Mouse (Mus musculus) midbrain, embryonic 14.5 days (tissue): ENCODE measurements around the gene Tfcp2. TPM values are rescaled to one million over a fixed set of nuclear protein-coding genes. Genes with fewer than 3 reads are reported as not detected.
A peak's percentile ranks its signal among the peaks of the same experiment; 100 is the strongest.

Source experiments
- ATAC-seq: fragments of 200-750 bp; cut with Nextera tagmentation; 2 replicates; pipeline ENCODE4 v1.8.0; 2017; ENCODE audit warnings: moderate number of reproducible peaks, moderate library complexity; ENCODE audit not compliant: low FRiP score, low TSS enrichment
- DNase-seq: peaks from one replicate; pipeline ENCODE4 v3.0.0-alpha.2; 2015
- H3K27ac ChIP-seq: fragments of 300-500 bp; sonication (generic); replicated peaks from 2 replicates; pipeline ENCODE4 v1.5.1; 2014; ENCODE audit warnings: mild to moderate bottlenecking, low read depth, low read length, moderate library complexity
- H3K27me3 ChIP-seq: fragments of 300-500 bp; sonication (generic); 2 replicates; pipeline ENCODE4 v1.6.1; 2014; ENCODE audit warnings: low read length, control low read depth, mixed read lengths; ENCODE audit not compliant: control insufficient read depth, insufficient read depth
- H3K36me3 ChIP-seq: fragments of 300-500 bp; sonication (generic); 2 replicates; pipeline ENCODE4 v1.6.1; 2014; ENCODE audit warnings: low read length, control low read depth; ENCODE audit not compliant: control insufficient read depth, insufficient read depth
- H3K4me1 ChIP-seq: fragments of 300-500 bp; sonication (generic); 2 replicates; pipeline ENCODE4 v1.6.1; 2014; ENCODE audit warnings: mild to moderate bottlenecking, antibody characterized with exemption, low read length, control low read depth; ENCODE audit not compliant: control insufficient read depth, insufficient read depth
- H3K4me2 ChIP-seq: fragments of 300-500 bp; sonication (generic); 2 replicates; pipeline ENCODE4 v1.6.1; 2014; ENCODE audit warnings: mild to moderate bottlenecking, low read length, moderate library complexity
- H3K4me3 ChIP-seq: fragments of 300-500 bp; sonication (generic); replicated peaks from 2 replicates; pipeline ENCODE4 v1.5.1; 2014; ENCODE audit warnings: low read depth, low read length
- H3K9ac ChIP-seq: fragments of 300-500 bp; sonication (generic); replicated peaks from 2 replicates; pipeline ENCODE4 v1.6.1; 2014; ENCODE audit warnings: mild to moderate bottlenecking, low read length, moderate library complexity
- H3K9me3 ChIP-seq: fragments of 300-500 bp; sonication (generic); 2 replicates; pipeline ENCODE4 v1.6.1; 2016; ENCODE audit warnings: low read length, control low read depth, mixed read lengths; ENCODE audit not compliant: control insufficient read depth
- WGBS: fragments of 180-500 bp; shearing (Covaris S2); extraction: QIAGEN DNeasy Blood & Tissue Kit; methylation state at CpG from one replicate; pipeline ENCODE4 v1.1.7; 2014; 5-methylcytosine and 5-hydroxymethylcytosine counted together
- polyA plus RNA-seq: library from polyadenylated mRNA; unstranded; fragments of >200 nt; fragmentation: Nextera tagmentation; extraction: Ambion mirVana; gene quantifications from 2 replicates; pipeline ENCODE4 v1.2.1, GENCODE M21; 2014

Tfcp2 gene
- polyA plus RNA-seq, 1 experiment from 2014 or later = 35.8 TPM

DNA sequence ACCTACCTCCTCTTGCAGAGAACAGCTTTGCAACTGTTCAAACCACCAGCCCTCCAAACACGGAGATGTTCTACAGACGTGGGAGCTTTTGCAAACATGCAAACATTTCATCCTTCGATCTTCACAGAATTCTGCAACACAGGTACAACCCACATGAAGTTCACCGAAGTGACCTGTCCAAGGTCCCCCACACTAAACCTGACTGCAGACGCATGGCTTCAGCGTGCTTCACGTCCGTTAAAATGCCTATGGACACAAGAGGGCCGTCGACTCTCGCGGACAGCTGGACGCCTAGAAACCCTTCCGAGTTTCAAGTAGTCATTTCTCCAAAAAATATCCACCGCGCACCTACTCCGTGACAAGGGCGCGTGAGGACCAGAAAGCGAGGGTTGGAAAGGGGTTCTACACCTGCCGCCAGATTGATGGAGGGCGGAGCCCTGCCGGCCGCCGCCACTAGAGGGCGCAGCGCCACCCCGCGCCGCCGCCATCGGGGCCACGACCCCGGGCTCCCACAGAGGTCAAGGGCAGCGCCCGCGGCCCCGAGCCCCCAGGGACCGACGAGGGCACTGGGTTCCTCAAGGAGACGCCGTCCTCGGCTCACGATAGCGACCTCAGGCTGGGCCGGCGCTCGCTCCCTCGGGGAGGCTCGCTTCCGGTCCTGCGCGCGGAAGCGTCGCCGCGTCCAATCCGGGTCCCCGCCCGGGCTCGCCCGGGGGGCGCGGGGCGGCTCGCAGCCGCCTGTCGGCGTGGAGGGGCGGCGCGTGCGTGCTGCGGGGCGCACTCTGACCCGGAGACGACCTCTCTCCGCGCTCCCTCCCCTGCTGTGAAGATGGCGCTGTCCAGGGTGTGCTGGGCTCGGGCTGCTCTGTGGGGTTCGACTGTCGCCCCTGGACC is 83.3 kb downstream of the Tfcp2 start, which contains the start of gene Letmd1:
Gene Letmd1, plus strand, starts transcription at position 729 of the 894 bp plus-strand sequence.
- Histone ChIP-seq H3K4me1 (peaks cover 20% of the 10 kb centered on the region), H3K27ac (peak within 1 kb of the TSS; percentile 85), H3K36me3 (peaks cover 14% of the 10 kb centered on the region), H3K9me3 (no peaks in the 10 kb centered on the region), H3K4me2 (peak within 1 kb of the TSS; percentile 89), H3K9ac (peak within 1 kb of the TSS; percentile 86), H3K27me3 (no peaks in the 10 kb centered on the region), H3K4me3 (peak within 1 kb of the TSS; percentile 83)
- peak; percentile 93 for ATAC-seq
- WGBS = 2% methylated on average over 76 of the region's 84 CpGs
- peak; percentile 96 for DNase-seq

DNA sequence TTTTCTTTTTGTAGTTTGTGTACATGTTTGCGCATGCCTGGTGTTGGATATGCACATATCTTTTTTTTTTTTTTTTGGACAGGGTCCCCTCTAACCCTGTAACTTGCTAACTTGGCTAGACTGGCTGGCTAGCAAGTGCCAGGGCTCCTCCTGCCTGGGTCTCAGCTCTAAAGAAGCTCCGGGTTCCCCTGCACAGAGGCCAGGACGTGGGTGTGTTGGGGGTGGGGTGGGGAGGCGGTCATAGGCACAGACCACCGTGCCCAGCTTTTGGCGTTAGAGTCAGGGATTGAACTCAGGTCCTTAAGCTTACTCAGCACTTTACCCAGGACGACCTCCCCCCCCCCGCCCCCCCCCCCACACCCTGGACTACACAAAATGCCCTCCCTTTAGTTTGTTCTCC is 84.1 kb downstream of the Tfcp2 start:
- Histone ChIP-seq H3K9me3 (no peaks in the 10 kb centered on the region), H3K9ac (no peak overlapping the region; the same call in 1 of the 2 replicates), H3K4me2 (peak overlapping the region; percentile 89), H3K27me3 (no peaks in the 10 kb centered on the region), H3K4me3 (peak overlapping the region; percentile 83), H3K4me1 (peaks cover 20% of the 10 kb centered on the region), H3K36me3 (peaks cover 6% of the 10 kb centered on the region), H3K27ac (no peak overlapping the region)
- no peak for DNase-seq
- WGBS = 37% methylated on average over 8 of the region's 8 CpGs
- ATAC-seq = no peak

DNA sequence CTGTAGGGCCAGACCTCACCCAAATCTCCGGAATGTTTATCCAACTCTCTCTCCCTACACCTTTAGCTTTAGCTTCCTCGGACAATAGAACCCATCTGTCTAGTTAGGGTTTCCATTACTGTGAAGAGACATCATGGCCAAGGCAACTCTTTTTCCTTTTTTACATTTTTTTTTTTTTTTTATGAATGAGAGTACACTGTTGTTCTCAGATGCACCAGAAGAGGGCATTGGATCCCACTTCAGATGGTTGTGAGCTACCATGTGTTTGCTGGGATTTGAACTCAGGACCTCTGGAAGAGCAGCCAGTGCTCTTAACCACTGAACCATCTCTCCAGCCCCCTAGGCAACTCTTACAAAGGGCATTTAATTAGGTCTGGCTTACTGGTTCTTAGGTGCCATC is 86.4 kb downstream of the Tfcp2 start:
- Histone ChIP-seq H3K27me3 (no peaks in the 10 kb centered on the region), H3K4me1 (peaks cover 20% of the 10 kb centered on the region), H3K36me3 (no peaks in the 10 kb centered on the region), H3K9me3 (no peaks in the 10 kb centered on the region), H3K4me2 (no peak overlapping the region), H3K4me3 (no peak overlapping the region), H3K27ac (no peak overlapping the region), H3K9ac (no peak overlapping the region)
- DNase-seq = no peak
- no peak for ATAC-seq
- 80% methylated on average over 2 of the region's 2 CpGs for WGBS

DNA sequence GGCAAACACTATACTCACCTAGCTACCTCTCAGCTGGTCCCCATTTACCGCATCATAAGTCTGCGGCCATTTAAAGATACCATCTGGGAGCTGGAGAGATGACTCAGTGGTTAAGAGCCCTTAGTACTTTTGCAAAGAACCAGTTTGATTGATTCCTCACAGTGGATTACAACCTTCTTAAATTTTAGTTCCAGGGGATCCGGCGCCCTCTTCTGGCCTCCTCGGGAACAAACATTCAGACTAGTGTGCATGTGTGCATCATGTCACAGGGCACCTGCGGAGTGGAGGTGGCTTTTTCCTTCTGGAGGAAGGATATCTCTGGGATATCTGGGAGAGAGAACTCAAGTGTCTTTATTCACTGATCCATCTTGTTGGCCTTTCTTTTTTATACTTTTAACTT is 88.1 kb downstream of the Tfcp2 start:
- no peaks in the 10 kb centered on the region for H3K36me3 ChIP-seq
- no peaks in the 10 kb centered on the region for H3K27me3 ChIP-seq
- H3K27ac ChIP-seq = no peak overlapping the region
- peak; percentile 77 for DNase-seq
- 26% methylated on average over 6 of the region's 6 CpGs for WGBS
- no peak overlapping the region for H3K9ac ChIP-seq
- no peak overlapping the region for H3K4me3 ChIP-seq
- H3K4me2 ChIP-seq = no peak overlapping the region
- ATAC-seq = no peak
- H3K9me3 ChIP-seq = no peaks in the 10 kb centered on the region
- peaks cover 10% of the 10 kb centered on the region; the same call in 1 of the 2 replicates for H3K4me1 ChIP-seq

DNA sequence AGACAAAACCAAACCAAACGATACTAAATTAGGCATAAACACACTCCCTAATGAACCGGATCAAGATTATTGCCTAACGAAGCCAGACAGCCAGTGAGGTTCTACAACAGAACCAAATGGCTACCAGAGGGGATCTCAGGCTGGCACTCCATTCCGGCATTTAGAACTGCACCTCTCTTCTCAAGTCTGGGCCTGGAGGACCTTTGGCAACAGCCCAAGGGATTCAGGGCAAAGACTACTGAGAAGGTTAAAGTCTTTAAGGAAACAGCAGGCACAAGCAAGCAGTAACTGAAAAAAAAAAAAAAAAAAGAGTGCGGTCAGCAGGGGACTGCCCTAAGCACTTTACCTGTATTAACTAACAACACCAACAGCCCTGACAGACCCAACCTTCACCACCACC is 89.7 kb downstream of the Tfcp2 start:
- Histone ChIP-seq H3K9ac (no peak overlapping the region), H3K4me1 (no peaks in the 10 kb centered on the region), H3K27me3 (no peaks in the 10 kb centered on the region), H3K4me2 (no peak overlapping the region), H3K9me3 (no peaks in the 10 kb centered on the region), H3K4me3 (no peak overlapping the region), H3K36me3 (no peaks in the 10 kb centered on the region), H3K27ac (no peak overlapping the region)
- DNase-seq = no peak
- no peak for ATAC-seq
- WGBS = 79% methylated on average over 5 of the region's 5 CpGs

DNA sequence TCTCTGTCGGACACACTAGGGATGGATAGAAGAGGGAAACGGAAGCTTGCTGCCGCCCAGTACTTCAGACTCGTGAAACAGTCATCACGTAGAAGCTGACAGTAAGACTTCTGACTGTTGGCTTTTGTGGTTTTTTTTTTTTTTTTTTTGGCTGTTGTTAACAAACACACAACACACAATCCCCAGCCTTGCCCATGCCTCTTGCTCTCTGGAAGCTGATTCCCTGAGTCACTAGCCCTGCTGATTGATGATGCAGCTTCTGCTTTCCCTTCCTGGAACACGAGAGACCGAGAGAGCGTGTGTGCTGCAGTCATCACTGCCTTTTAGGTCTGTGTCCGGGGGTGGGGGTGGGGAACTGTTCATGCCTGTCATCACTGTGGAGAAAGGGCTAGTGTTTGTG is 90.2 kb downstream of the Tfcp2 start:
- H3K9me3 ChIP-seq = no peaks in the 10 kb centered on the region
- no peak for DNase-seq
- no peaks in the 10 kb centered on the region for H3K27me3 ChIP-seq
- no peak overlapping the region for H3K27ac ChIP-seq
- H3K36me3 ChIP-seq = no peaks in the 10 kb centered on the region
- no peak overlapping the region for H3K4me2 ChIP-seq
- no peaks in the 10 kb centered on the region for H3K4me1 ChIP-seq
- H3K4me3 ChIP-seq = no peak overlapping the region
- H3K9ac ChIP-seq = no peak overlapping the region
- 82% methylated on average over 9 of the region's 9 CpGs for WGBS
- no peak for ATAC-seq

DNA sequence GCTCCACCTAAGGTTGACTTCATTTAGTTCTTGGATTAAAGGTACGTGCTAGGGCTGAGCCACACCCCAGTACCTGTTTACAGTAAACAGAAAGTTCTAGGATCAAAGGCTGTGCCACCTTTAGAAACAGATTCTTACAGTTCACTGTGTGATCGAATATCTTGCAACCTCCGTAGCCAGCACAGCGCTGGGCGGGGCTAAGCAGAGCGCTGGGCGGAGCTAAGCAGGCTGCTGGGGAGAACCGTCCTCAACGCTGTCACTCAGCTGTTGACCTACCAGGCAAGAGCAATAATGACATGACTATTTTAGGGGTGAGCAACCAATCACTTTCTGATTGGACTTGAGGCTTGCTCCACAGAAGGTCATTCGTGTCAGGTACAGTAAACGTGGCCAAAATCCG is 90.9 kb downstream of the Tfcp2 start:
- Histone ChIP-seq H3K36me3 (no peaks in the 10 kb centered on the region), H3K4me2 (peak overlapping the region; percentile 9; the same call in 1 of the 2 replicates), H3K9ac (no peak overlapping the region), H3K27ac (no peak overlapping the region), H3K9me3 (no peaks in the 10 kb centered on the region), H3K27me3 (no peaks in the 10 kb centered on the region), H3K4me3 (no peak overlapping the region), H3K4me1 (no peaks in the 10 kb centered on the region)
- ATAC-seq (no peak), DNase-seq (peak; percentile 42)
- WGBS = 14% methylated on average over 12 of the region's 12 CpGs

DNA sequence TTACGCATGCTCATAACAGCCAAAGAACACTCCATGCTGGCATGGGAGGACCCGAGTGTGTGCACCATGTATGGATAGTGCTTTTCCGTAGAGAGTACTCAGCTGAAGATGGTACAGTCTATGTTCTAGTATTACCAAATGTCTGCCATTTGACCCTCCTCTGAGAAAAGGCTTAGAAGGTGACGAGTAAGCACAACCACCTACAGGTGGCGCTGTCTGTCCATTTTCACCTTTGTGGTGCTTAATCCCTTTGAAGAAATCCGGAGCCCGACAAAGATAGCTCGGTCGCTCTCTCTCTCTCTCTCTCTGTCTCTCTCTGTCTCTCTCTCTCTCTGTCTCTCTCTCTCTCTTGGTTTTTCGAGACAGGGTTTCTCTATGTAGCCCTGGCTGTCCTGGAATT is 93.8 kb downstream of the Tfcp2 start:
- H3K27me3 ChIP-seq = no peaks in the 10 kb centered on the region
- peak; percentile 84 for DNase-seq
- no peak overlapping the region for H3K27ac ChIP-seq
- H3K36me3 ChIP-seq = no peaks in the 10 kb centered on the region
- no peak overlapping the region for H3K4me3 ChIP-seq
- no peaks in the 10 kb centered on the region for H3K4me1 ChIP-seq
- no peak overlapping the region for H3K4me2 ChIP-seq
- WGBS = 39% methylated on average over 10 of the region's 10 CpGs
- ATAC-seq = no peak
- H3K9me3 ChIP-seq = no peaks in the 10 kb centered on the region
- no peak overlapping the region for H3K9ac ChIP-seq

DNA sequence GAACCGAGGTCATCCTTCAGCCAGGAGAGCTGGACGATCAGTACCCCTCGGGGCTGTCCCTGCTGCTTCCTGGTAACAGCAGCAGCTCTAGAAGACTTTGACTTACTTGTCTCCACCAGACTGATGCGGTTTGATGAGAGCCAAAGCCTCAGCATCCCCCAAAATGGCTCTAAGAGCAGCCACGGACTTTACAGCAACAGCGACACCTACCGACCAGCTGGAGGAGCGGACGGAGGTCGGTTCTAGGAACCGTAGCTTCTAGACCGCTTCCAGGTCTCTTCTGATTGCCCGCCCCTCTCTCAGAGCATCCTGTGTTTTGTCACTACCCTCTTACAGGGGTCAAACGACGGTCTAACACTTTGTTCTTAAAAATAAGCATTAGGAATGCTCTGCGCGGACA is 94.5 kb downstream of the Tfcp2 start:
- Histone ChIP-seq H3K4me3 (no peak overlapping the region), H3K4me1 (no peaks in the 10 kb centered on the region), H3K27ac (no peak overlapping the region), H3K9ac (no peak overlapping the region), H3K9me3 (no peaks in the 10 kb centered on the region), H3K36me3 (no peaks in the 10 kb centered on the region), H3K27me3 (no peaks in the 10 kb centered on the region), H3K4me2 (no peak overlapping the region)
- DNase-seq = peak; percentile 92
- ATAC-seq = peak; percentile 37; the same call in 1 of the 2 replicates
- WGBS = 9% methylated on average over 17 of the region's 17 CpGs
